Mouse (Mus musculus) MEL (cell line): ENCODE data around the gene Hnrnph3.

Source experiments
- CTCF ChIP-seq, 3 experiments: IDR thresholded peaks in 2 of 3; conservative IDR thresholded peaks in 1 of 3; 2 replicates each; pipeline ENCODE4 v1.5.1; 2011 to 2012; ENCODE audit warnings: low read length in 3 of 3, low read depth in 2 of 3, mild to moderate bottlenecking in 2 of 3, improper control_type of control experiment in 1 of 3, inconsistent platforms in 1 of 3, mixed read lengths in 1 of 3, moderate library complexity in 1 of 3; ENCODE audit not compliant: control insufficient read depth in 1 of 3, insufficient read depth in 1 of 3, poor library complexity in 1 of 3, severe bottlenecking in 1 of 3
- E2F4 ChIP-seq: IDR thresholded peaks from 2 replicates; pipeline ENCODE4 v1.6.1; 2011; ENCODE audit warnings: low read depth, low read length, improper control_type of control experiment, borderline replicate concordance
- EP300 ChIP-seq, 2 experiments: IDR thresholded peaks; 2 replicates each; pipeline ENCODE4 v1.6.1; 2011; ENCODE audit warnings: improper control_type of control experiment in 2 of 2, low read length in 2 of 2, low read depth in 1 of 2, mild to moderate bottlenecking in 1 of 2
- GABPA ChIP-seq: IDR thresholded peaks from 2 replicates; pipeline ENCODE4 v1.6.1; 2012; ENCODE audit warnings: low read depth, mild to moderate bottlenecking, inconsistent platforms, low read length, improper control_type of control experiment, moderate library complexity
- RCOR1 ChIP-seq: IDR thresholded peaks from 2 replicates; pipeline ENCODE4 v1.6.1; 2012; ENCODE audit warnings: low read depth, mild to moderate bottlenecking, inconsistent platforms, low read length, improper control_type of control experiment
- TBP ChIP-seq: IDR thresholded peaks from 2 replicates; pipeline ENCODE4 v1.8.0; 2011; ENCODE audit warnings: low read depth, low read length, improper control_type of control experiment

DNA sequence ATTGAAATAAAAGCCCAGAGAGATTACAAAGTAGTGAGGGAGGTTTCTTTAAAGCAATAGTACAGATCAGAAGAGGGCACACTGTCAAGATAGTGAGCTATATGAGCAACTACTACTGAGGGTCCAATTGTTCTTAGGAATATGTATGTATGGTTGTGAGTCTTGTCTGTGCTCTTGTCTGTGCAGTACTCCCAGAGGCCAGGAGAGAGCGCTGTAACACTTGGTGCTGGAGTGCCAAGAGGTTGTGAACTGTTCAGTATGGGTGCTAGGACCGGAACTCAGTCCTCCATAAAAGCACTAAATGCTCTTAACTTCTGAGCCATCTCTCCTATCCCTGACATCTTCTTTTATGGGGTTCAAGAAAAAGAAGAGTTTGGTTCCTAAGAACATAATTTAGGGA, 30.6 kb upstream of the Hnrnph3 start:
- TF ChIP-seq CTCF (IDR thresholded peaks at IDR 0.05 in 2 of 3, conservative IDR thresholded peaks at IDR 0.05 in 1 of 3; ENCODE audit: control insufficient read depth in 1 of 3, insufficient read depth in 1 of 3, low read depth in 2 of 3, low read length in 3 of 3, poor library complexity in 1 of 3, severe bottlenecking in 1 of 3) (peak; percentile 30 to 49 (median 44)), TBP (no peak), RCOR1 (no peak), GABPA (no peak), E2F4 (no peak), EP300 (IDR thresholded peaks at IDR 0.05; ENCODE audit: low read depth in 1 of 2, low read length in 2 of 2) (no peak)
